Mouse (Mus musculus): ENCODE results near the gene Vmp1. TPM values are rescaled to one million over a fixed set of nuclear protein-coding genes. Genes with fewer than 3 reads are reported as not detected.
A peak's percentile ranks its signal among the peaks of the same experiment; 100 is the strongest.

Gene Vmp1
- polyA plus RNA-seq, 1 experiment from 2014 or later = 222 TPM

DNA sequence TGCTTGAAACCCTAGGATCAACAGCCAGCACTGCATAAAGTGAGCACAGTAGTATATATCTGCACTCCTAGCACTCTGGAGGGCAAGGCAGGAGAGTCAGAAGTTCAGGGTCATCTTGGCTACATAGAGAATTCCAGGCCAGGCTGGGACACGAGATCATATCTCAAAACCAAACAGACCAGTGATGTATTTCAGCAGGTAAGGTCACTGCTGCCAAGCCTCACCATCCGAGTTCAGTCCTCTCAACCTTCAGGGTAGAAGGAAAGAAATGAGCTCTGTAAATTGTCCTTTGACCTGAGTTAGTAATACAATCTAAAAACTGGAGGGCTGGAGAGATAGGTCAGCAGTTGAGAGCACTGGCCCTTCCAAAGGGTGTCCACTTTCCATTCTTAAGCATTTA, 109.2 kb downstream of the Vmp1 start:
- H3K4me2 ChIP-seq (ENCODE audit: low read length) = no peak overlapping the region
- ATAC-seq (replicated peaks; ENCODE audit: low FRiP score, low read depth) (no peak), DNase-seq (ENCODE audit: low spot score) (no peak)
- no peak for TF ChIP-seq CTCF (IDR thresholded peaks at IDR 0.05; ENCODE audit: low read depth)
- WGBS = 24% methylated on average over 2 of the region's 2 CpGs
- H3K27ac ChIP-seq = no peak overlapping the region
- H3K4me1 ChIP-seq (replicated peaks; ENCODE audit: insufficient read depth, low read length) = peaks cover 12% of the 10 kb centered on the region
- no peak overlapping the region for H3K4me3 ChIP-seq (replicated peaks; ENCODE audit: low read depth, low read length)
- H3K27me3 ChIP-seq (ENCODE audit: insufficient read depth, low read length) = no peaks in the 10 kb centered on the region
- H3K9me3 ChIP-seq (replicated peaks; ENCODE audit: low read length) = no peaks in the 10 kb centered on the region
- no peak overlapping the region for H3K9ac ChIP-seq (ENCODE audit: low read depth, low read length)
- no peaks in the 10 kb centered on the region for H3K36me3 ChIP-seq (ENCODE audit: insufficient read depth, low read length)

- ATAC-seq (replicated peaks; ENCODE audit: low FRiP score, low read depth) (no peak), DNase-seq (ENCODE audit: low spot score) (no peak)
- Histone ChIP-seq H3K27me3 (ENCODE audit: insufficient read depth, low read length) (no peaks in the 10 kb centered on the region), H3K4me2 (ENCODE audit: low read length) (no peak overlapping the region), H3K36me3 (ENCODE audit: insufficient read depth, low read length) (no peaks in the 10 kb centered on the region), H3K4me1 (replicated peaks; ENCODE audit: insufficient read depth, low read length) (peaks cover 6% of the 10 kb centered on the region; the same call in 1 of the 2 replicates), H3K4me3 (replicated peaks; ENCODE audit: low read depth, low read length) (no peak overlapping the region), H3K9me3 (replicated peaks; ENCODE audit: low read length) (no peaks in the 10 kb centered on the region), H3K9ac (ENCODE audit: low read depth, low read length) (no peak overlapping the region), H3K27ac (no peak overlapping the region)
- TF ChIP-seq CTCF (IDR thresholded peaks at IDR 0.05; ENCODE audit: low read depth) = no peak
- 80% methylated on average over 6 of the region's 6 CpGs for WGBS
These were observed 109.9 kb downstream of the Vmp1 start for GRCm38 (mm10) chr11:86573646-86574231.

DNA sequence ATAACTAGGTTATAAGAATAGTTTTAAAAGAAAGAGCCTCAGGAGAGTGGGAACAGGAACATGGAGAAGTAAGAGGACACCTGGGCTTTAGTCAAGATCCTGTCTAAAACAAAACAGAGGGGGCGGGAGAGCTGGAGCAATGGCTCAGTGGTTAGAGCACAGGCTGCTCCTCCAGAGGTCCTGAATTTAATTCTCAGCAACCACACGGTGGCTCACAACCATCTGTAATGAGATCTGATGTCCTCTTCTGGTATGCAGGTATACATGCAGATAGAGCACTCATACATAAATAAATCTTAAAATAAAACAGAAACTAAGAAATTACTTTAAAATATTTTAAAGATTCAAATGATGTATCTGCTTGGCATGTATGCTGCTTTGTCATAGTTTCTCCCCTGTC, 111.0 kb downstream of the Vmp1 start:
- H3K4me2 ChIP-seq (ENCODE audit: low read length) = no peak overlapping the region
- no peaks in the 10 kb centered on the region for H3K9me3 ChIP-seq (replicated peaks; ENCODE audit: low read length)
- TF ChIP-seq CTCF (IDR thresholded peaks at IDR 0.05; ENCODE audit: low read depth) = peak; percentile 26; the same call in 1 of the 2 replicates
- DNase-seq (ENCODE audit: low spot score) (no peak), ATAC-seq (replicated peaks; ENCODE audit: low FRiP score, low read depth) (no peak)
- H3K4me3 ChIP-seq (replicated peaks; ENCODE audit: low read depth, low read length) = no peak overlapping the region
- no peaks in the 10 kb centered on the region for H3K36me3 ChIP-seq (ENCODE audit: insufficient read depth, low read length)
- H3K27ac ChIP-seq = no peak overlapping the region
- H3K9ac ChIP-seq (ENCODE audit: low read depth, low read length) = no peak overlapping the region
- peaks cover 6% of the 10 kb centered on the region; the same call in 1 of the 2 replicates for H3K4me1 ChIP-seq (replicated peaks; ENCODE audit: insufficient read depth, low read length)
- H3K27me3 ChIP-seq (ENCODE audit: insufficient read depth, low read length) = no peaks in the 10 kb centered on the region
- 65% methylated on average over 2 of the region's 2 CpGs for WGBS

GRCm38 (mm10) chr11:86571871-86572270, 111.8 kb downstream of the Vmp1 start:
- H3K4me2 ChIP-seq (ENCODE audit: low read length) = peak overlapping the region; percentile 0; the same call in 1 of the 2 replicates

GRCm38 (mm10) chr11:86571047-86571855, 112.4 kb downstream of the Vmp1 start:
- Histone ChIP-seq H3K4me3 (replicated peaks; ENCODE audit: low read depth, low read length) (no peak overlapping the region), H3K4me1 (replicated peaks; ENCODE audit: insufficient read depth, low read length) (no peaks in the 10 kb centered on the region), H3K36me3 (ENCODE audit: insufficient read depth, low read length) (no peaks in the 10 kb centered on the region), H3K27me3 (ENCODE audit: insufficient read depth, low read length) (no peaks in the 10 kb centered on the region), H3K9me3 (replicated peaks; ENCODE audit: low read length) (no peaks in the 10 kb centered on the region), H3K9ac (ENCODE audit: low read depth, low read length) (no peak overlapping the region), H3K27ac (peak overlapping the region; percentile 43), H3K4me2 (ENCODE audit: low read length) (peak overlapping the region; percentile 0; the same call in 1 of the 2 replicates)
- peak; percentile 94 for DNase-seq (ENCODE audit: low spot score)
- no peak for TF ChIP-seq CTCF (IDR thresholded peaks at IDR 0.05; ENCODE audit: low read depth)
- WGBS = 37% methylated on average over 15 of the region's 15 CpGs
- ATAC-seq (replicated peaks; ENCODE audit: low FRiP score, low read depth) = peak; percentile 62

More at GRCm38 (mm10) chr11:86571871-86572270, 111.8 kb downstream of the Vmp1 start:
- no peak for TF ChIP-seq CTCF (IDR thresholded peaks at IDR 0.05; ENCODE audit: low read depth)
- H3K4me1 ChIP-seq (replicated peaks; ENCODE audit: insufficient read depth, low read length) = 0 out of 2 replicates have a peak, but pooled peaks cover under 1% of the 10 kb centered on the region
- DNase-seq (ENCODE audit: low spot score) = peak; percentile 29
- no peaks in the 10 kb centered on the region for H3K9me3 ChIP-seq (replicated peaks; ENCODE audit: low read length)
- no peaks in the 10 kb centered on the region for H3K36me3 ChIP-seq (ENCODE audit: insufficient read depth, low read length)
- 65% methylated on average over 4 of the region's 4 CpGs for WGBS
- no peaks in the 10 kb centered on the region for H3K27me3 ChIP-seq (ENCODE audit: insufficient read depth, low read length)
- H3K4me3 ChIP-seq (replicated peaks; ENCODE audit: low read depth, low read length) = no peak overlapping the region
- no peak overlapping the region for H3K9ac ChIP-seq (ENCODE audit: low read depth, low read length)
- no peak for ATAC-seq (replicated peaks; ENCODE audit: low FRiP score, low read depth)
- H3K27ac ChIP-seq = peak overlapping the region; percentile 43

DNA sequence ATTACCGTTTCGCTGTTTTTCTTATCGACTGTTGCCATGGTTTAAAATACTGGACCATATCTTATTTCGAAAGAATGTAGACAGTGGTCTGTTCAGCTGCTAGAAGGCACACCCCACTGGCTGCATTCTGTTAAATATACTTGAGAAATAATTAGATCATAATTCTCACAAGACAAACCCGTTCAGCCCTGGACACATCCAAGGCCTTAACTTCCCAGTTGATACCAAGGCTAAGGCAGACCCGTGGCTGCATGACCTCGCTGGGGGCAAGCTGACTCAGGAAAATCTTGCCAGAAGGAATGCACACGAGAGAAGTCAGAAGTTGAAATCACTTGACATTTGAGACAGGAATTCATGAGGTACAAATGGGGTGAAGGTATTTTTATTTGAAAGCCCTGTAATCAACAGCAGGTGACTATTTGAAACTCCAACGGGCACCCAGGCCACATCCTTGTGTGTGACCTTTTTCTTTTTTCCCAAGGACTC, 113.3 kb downstream of the Vmp1 start:
- Histone ChIP-seq H3K4me1 (replicated peaks; ENCODE audit: insufficient read depth, low read length) (no peaks in the 10 kb centered on the region), H3K4me3 (replicated peaks; ENCODE audit: low read depth, low read length) (no peak overlapping the region), H3K4me2 (ENCODE audit: low read length) (no peak overlapping the region), H3K27me3 (ENCODE audit: insufficient read depth, low read length) (no peaks in the 10 kb centered on the region), H3K36me3 (ENCODE audit: insufficient read depth, low read length) (no peaks in the 10 kb centered on the region), H3K9ac (ENCODE audit: low read depth, low read length) (no peak overlapping the region), H3K9me3 (replicated peaks; ENCODE audit: low read length) (no peaks in the 10 kb centered on the region), H3K27ac (no peak overlapping the region)
- 29% methylated on average over 9 of the region's 9 CpGs for WGBS
- DNase-seq (ENCODE audit: low spot score) (peak; percentile 63), ATAC-seq (replicated peaks; ENCODE audit: low FRiP score, low read depth) (no peak)
- TF ChIP-seq CTCF (IDR thresholded peaks at IDR 0.05; ENCODE audit: low read depth) = no peak

All from kidney, postnatal 0 days (tissue).